Mouse (Mus musculus) brain, embryonic 14.5 days (tissue): ENCODE results near the gene Zbtb44.

ENCODE experiments used
- CTCF ChIP-seq: fragments of 200-500 bp; IDR thresholded peaks from 2 replicates; pipeline ENCODE4 v1.5.1; 2012; ENCODE audit warnings: inconsistent platforms, mild to moderate bottlenecking, moderate library complexity, borderline replicate concordance; ENCODE audit not compliant: insufficient read depth, insufficient read length; ENCODE audit errors: extremely low read depth
- POLR2A ChIP-seq: fragments of 200-500 bp; IDR thresholded peaks from 2 replicates; pipeline ENCODE4 v1.6.1; 2012; ENCODE audit warnings: mild to moderate bottlenecking, inconsistent platforms, borderline replicate concordance; ENCODE audit not compliant: poor library complexity, insufficient read depth, insufficient read length, severe bottlenecking; ENCODE audit errors: extremely low read depth

GRCm38 (mm10) chr9:31088116-31088515, 57.7 kb downstream of the Zbtb44 start:
- TF ChIP-seq POLR2A (no peak), CTCF (no peak)
